Mouse (Mus musculus): ENCODE results near the gene Fbxo31. TPM values are rescaled to one million over a fixed set of nuclear protein-coding genes. Genes with fewer than 3 reads are reported as not detected.

Fbxo31 gene
- polyA plus RNA-seq, 1 experiment: 10.0 TPM

DNA sequence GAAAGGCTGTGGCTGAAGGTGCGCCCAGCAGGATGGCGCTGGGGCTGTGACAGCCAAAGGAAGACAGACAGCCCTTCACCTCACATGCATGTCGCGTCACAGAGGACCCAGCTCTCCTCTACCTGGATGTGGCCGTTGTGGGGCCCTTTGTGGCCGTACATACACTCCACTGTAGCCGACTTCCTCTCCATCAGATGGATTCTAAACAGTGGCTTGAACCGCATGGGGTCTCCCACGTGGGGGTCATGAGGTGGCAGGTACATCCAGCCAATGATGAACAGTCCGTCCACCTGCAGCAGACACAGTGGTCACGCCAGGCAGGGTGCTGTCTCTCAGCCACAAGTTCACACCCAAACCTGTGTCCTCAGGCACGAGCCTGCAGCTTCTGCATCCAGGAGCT lies 18.8 kb downstream of the Fbxo31 start:
- TF ChIP-seq CTCF (IDR thresholded peaks at IDR 0.05; ENCODE audit: low read depth, low read length): no peak
- TF ChIP-seq POLR2A (IDR thresholded peaks at IDR 0.05; ENCODE audit: borderline replicate concordance, low read depth, low read length): no peak
- Histone ChIP-seq H3K4me3 (ENCODE audit: insufficient read depth, low read length) (no peak overlapping the region), H3K4me1 (ENCODE audit: control insufficient read depth, insufficient read depth, low read length) (no peaks in the 10 kb centered on the region), H3K27ac (ENCODE audit: insufficient read depth, low read depth, low read length) (no peak overlapping the region)

DNA sequence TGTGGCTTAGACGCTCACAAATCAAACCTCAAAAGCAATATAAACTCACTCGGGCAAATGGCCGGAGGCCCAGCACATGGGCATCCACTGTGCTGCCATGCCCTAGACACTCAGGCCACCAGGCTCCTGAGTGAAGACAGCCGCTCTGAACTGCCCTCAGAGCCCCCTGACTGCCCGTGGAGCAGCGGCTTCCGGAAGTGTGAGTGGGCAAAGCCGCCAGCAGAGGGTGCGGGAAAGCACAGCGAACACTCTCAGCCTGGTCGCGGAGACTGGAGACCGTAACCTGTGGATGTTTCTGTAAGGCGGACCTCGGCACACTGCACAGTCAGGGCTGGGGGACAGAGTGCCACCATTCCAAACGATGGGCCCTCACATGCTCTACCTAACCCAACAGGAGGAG lies 20.1 kb downstream of the Fbxo31 start:
- Histone ChIP-seq H3K4me3 (ENCODE audit: insufficient read depth, low read length) (no peak overlapping the region), H3K4me1 (ENCODE audit: control insufficient read depth, insufficient read depth, low read length) (peaks cover 12% of the 10 kb centered on the region)

DNA sequence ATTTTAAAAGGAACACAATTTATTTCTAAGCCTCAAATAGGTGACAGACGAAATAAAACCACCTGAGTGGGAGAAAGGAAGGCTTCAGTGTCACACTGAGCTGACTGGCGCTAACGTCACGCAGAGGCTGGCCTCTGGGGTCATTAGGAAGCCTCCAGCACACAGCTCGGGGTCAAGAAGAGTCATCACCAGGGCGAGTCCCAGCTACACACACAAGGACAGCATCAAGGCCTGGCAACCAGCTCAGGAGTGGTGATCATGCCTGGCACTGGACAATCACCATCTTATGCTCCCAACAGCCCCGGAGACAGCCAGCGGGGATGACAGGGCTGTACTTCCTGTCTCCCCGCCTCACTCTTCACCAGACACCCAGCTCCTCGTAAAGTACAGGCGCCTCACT lies 20.9 kb downstream of the Fbxo31 start:
- TF ChIP-seq CTCF (IDR thresholded peaks at IDR 0.05; ENCODE audit: low read depth, low read length): no peak
- TF ChIP-seq POLR2A (IDR thresholded peaks at IDR 0.05; ENCODE audit: borderline replicate concordance, low read depth, low read length): no peak
- Histone ChIP-seq H3K4me1 (ENCODE audit: control insufficient read depth, insufficient read depth, low read length) (peaks cover 15% of the 10 kb centered on the region), H3K27ac (ENCODE audit: insufficient read depth, low read depth, low read length) (no peak overlapping the region), H3K4me3 (ENCODE audit: insufficient read depth, low read length) (no peak overlapping the region)

More for the DNA sequence above, 20.1 kb downstream of the Fbxo31 start:
- TF ChIP-seq POLR2A (IDR thresholded peaks at IDR 0.05; ENCODE audit: borderline replicate concordance, low read depth, low read length) (no peak), CTCF (IDR thresholded peaks at IDR 0.05; ENCODE audit: low read depth, low read length) (no peak)
- H3K27ac ChIP-seq (ENCODE audit: insufficient read depth, low read depth, low read length): no peak overlapping the region

DNA sequence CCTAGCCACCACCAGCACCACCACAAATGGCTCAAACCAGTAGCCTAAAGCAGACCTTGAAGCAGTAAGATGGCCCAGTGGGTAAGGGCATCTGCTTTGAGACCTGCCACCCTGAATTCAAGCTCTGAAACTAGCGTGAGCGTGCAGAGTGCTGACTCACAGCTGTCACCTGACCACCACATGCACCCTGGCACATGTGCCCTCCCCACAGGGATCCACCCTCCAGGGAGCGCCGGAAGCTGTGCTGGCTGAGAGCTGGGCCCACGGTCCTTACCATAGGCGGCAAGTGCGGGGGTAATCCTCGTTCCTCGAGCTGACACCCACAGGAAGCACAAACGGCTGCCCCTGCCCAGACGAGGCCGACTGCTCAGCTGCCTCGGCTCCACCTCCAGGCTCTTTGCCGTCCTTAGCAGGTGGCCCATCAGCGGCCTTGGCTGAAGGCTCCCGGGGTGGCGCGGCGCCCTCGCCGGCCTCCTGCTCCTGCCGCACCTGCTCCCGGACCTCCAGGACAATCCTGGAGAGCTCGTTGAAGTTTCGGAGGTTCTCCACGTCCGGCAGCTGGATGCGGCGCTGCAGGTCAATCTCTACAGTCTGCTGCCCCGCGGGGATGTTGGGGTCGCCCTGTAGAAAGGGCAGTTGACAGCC lies 24.7 kb downstream of the Fbxo31 start:
- peaks cover 15% of the 10 kb centered on the region for H3K4me1 ChIP-seq (ENCODE audit: control insufficient read depth, insufficient read depth, low read length)
- peak overlapping the region; percentile 44 for H3K27ac ChIP-seq (ENCODE audit: insufficient read depth, low read depth, low read length)
- no peak overlapping the region for H3K4me3 ChIP-seq (ENCODE audit: insufficient read depth, low read length)
- TF ChIP-seq POLR2A (IDR thresholded peaks at IDR 0.05; ENCODE audit: borderline replicate concordance, low read depth, low read length): no peak
- no peak for TF ChIP-seq CTCF (IDR thresholded peaks at IDR 0.05; ENCODE audit: low read depth, low read length)

GRCm38 (mm10) chr8:121552506-121552905 lies 26.1 kb downstream of the Fbxo31 start:
- peaks cover 15% of the 10 kb centered on the region for H3K4me1 ChIP-seq (ENCODE audit: control insufficient read depth, insufficient read depth, low read length)
- H3K4me3 ChIP-seq (ENCODE audit: insufficient read depth, low read length): no peak overlapping the region
- TF ChIP-seq CTCF (IDR thresholded peaks at IDR 0.05; ENCODE audit: low read depth, low read length) (no peak), POLR2A (IDR thresholded peaks at IDR 0.05; ENCODE audit: borderline replicate concordance, low read depth, low read length) (no peak)
- no peak overlapping the region for H3K27ac ChIP-seq (ENCODE audit: insufficient read depth, low read depth, low read length)

GRCm38 (mm10) chr8:121551065-121551985 lies 27.3 kb downstream of the Fbxo31 start:
- Histone ChIP-seq H3K27ac (ENCODE audit: insufficient read depth, low read depth, low read length) (no peak overlapping the region), H3K4me3 (ENCODE audit: insufficient read depth, low read length) (no peak overlapping the region), H3K4me1 (ENCODE audit: control insufficient read depth, insufficient read depth, low read length) (peaks cover 15% of the 10 kb centered on the region)
- TF ChIP-seq POLR2A (IDR thresholded peaks at IDR 0.05; ENCODE audit: borderline replicate concordance, low read depth, low read length) (no peak), CTCF (IDR thresholded peaks at IDR 0.05; ENCODE audit: low read depth, low read length) (no peak)

DNA sequence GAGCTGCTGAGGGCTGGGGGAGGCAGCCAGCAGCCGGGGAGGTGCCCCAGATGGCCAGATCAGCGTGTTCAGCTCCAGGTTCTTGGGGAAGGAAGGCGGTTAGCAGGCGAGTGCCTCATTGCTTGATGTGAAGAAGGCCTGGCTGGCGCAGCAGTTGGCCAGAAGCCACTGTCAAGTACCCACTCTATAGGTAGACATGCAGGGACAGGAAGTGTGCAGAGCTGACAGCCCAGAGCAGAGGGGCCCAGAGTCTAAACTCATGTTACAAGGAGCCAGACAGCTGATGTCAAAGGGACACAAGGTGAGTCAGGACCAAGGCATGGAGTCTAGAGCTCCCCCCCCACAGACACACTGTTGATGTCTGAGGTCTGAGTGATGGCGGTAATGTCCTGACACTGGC lies 28.6 kb downstream of the Fbxo31 start:
- TF ChIP-seq POLR2A (IDR thresholded peaks at IDR 0.05; ENCODE audit: borderline replicate concordance, low read depth, low read length): no peak
- no peak for TF ChIP-seq CTCF (IDR thresholded peaks at IDR 0.05; ENCODE audit: low read depth, low read length)
- H3K4me3 ChIP-seq (ENCODE audit: insufficient read depth, low read length): no peak overlapping the region
- H3K4me1 ChIP-seq (ENCODE audit: control insufficient read depth, insufficient read depth, low read length): peaks cover 15% of the 10 kb centered on the region
- no peak overlapping the region for H3K27ac ChIP-seq (ENCODE audit: insufficient read depth, low read depth, low read length)

DNA sequence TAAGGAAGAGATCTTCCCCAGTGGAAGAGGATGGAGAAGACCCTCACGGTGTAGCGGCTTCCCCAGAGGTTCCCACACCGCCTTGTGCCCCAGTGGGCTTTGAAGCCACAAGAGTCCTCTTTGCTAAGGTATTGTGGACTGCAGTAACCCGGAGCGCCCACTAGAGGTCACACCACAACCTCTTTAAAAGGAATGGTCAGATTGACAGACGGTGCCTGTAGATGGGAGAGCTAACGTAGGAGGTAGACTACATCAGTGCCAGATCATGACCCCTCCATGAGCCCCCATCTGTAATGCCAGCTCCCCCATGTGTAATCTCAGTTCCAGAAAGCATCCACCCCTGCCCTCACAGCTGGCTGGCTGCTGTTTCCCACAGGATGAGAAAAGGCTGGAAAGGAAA lies 31.5 kb downstream of the Fbxo31 start:
- TF ChIP-seq CTCF (IDR thresholded peaks at IDR 0.05; ENCODE audit: low read depth, low read length) (peak; percentile 71), POLR2A (IDR thresholded peaks at IDR 0.05; ENCODE audit: borderline replicate concordance, low read depth, low read length) (no peak)
- Histone ChIP-seq H3K27ac (ENCODE audit: insufficient read depth, low read depth, low read length) (no peak overlapping the region), H3K4me3 (ENCODE audit: insufficient read depth, low read length) (no peak overlapping the region), H3K4me1 (ENCODE audit: control insufficient read depth, insufficient read depth, low read length) (no peaks in the 10 kb centered on the region; the same call in 1 of the 2 replicates)

DNA sequence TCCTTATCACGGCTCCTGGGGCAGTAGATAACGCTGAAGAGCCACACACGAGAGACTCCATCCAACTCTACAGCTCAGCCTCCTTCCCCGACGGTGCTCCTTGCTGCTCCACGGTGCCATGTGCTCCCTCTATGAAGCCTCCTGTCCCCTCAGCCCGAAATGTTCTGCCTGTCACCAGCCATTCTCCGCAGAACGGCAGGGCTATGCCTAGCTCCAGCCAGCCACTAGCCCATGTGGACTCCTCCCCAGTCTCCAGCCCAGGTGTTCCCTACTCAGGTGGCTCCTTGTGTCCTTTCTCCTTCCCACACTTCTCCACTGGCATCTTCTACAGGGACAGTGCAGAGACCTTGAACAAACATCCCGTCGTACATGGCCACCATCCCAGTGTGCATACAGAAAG lies 33.7 kb downstream of the Fbxo31 start:
- TF ChIP-seq CTCF (IDR thresholded peaks at IDR 0.05; ENCODE audit: low read depth, low read length): no peak
- no peak for TF ChIP-seq POLR2A (IDR thresholded peaks at IDR 0.05; ENCODE audit: borderline replicate concordance, low read depth, low read length)
- H3K27ac ChIP-seq (ENCODE audit: insufficient read depth, low read depth, low read length): no peak overlapping the region
- no peak overlapping the region for H3K4me3 ChIP-seq (ENCODE audit: insufficient read depth, low read length)
- no peaks in the 10 kb centered on the region; the same call in 1 of the 2 replicates for H3K4me1 ChIP-seq (ENCODE audit: control insufficient read depth, insufficient read depth, low read length)

GRCm38 (mm10) chr8:121544276-121544785 lies 34.3 kb downstream of the Fbxo31 start, which contains the start of gene 1700018B08Rik:
Gene 1700018B08Rik (minus strand): TSS chr8:121544320.
- Histone ChIP-seq H3K4me1 (ENCODE audit: control insufficient read depth, insufficient read depth, low read length) (no peaks in the 10 kb centered on the region; the same call in 1 of the 2 replicates), H3K4me3 (ENCODE audit: insufficient read depth, low read length) (no peak within 1 kb of the TSS), H3K27ac (ENCODE audit: insufficient read depth, low read depth, low read length) (no peak within 1 kb of the TSS)
- TF ChIP-seq POLR2A (IDR thresholded peaks at IDR 0.05; ENCODE audit: borderline replicate concordance, low read depth, low read length) (no peak), CTCF (IDR thresholded peaks at IDR 0.05; ENCODE audit: low read depth, low read length) (no peak)
